Mouse (Mus musculus) spleen, postnatal 36 days (tissue): ENCODE measurements around the gene Gjb6.

Experiments used
- DNase-seq, 2 experiments: peaks; one replicate each; pipeline ENCODE4 v3.0.0; 2022; ENCODE audit warnings: low spot score in 2 of 2, mixed read lengths in 1 of 2

The Gjb6 gene

DNA sequence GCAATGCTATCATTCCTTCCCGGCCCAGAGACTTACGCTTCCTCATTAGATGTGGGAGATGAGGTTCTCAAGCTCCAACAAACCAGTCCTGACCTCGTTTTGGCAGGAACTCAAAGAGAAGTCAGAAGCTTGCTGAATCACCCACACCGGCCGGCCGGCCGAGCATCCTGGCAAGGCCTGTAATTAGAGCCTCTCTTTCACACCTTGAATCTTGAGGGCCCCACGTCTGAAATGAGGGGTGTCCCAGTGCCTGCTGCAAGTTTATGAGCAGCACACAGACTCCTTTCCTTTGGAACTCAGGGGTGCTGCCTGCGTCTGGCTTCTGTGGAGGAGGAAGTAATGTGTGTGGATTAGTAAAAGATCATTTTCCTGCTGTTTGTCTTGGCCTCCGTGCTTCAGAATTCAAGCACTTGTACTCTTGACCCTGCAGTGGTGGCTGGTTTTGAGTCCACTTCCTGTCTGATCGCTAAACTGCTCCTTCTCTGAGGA lies 49.2 kb downstream of the Gjb6 start:
- no peak for DNase-seq

- DNase-seq = no peak
Observed at GRCm38 (mm10) chr14:57082863-57083262, 50.5 kb downstream of the Gjb6 start.

- no peak for DNase-seq
Observed at GRCm38 (mm10) chr14:57075537-57075936, 57.9 kb downstream of the Gjb6 start.
